Mouse (Mus musculus): Measurements from ENCODE around the gene Frat2.

The Frat2 gene

DNA sequence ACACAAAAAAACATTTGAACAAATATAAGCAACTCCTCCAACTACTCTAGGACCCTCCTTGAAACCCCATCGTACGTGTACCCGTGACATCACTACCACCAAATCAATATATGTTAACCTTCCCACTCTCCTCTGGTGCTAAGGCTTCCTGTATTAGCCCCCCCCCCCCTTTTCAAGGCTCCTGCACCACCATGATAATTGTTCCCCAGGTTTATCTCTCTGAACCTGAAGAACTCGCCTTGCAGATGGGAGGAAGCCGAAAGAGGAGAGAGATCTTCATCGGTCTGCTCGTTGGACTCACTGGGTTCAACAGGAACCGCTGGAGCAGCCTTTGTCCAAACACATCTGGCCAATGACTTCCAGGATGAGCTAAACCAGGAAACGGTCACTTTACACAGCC lies 40.4 kb downstream of the Frat2 start:
- Histone ChIP-seq H3K9me3 (ENCODE audit: low read length) (peaks cover 7% of the 10 kb centered on the region), H3K4me1 (replicated peaks; ENCODE audit: low read depth, low read length) (peaks cover 9% of the 10 kb centered on the region), H3K4me3 (replicated peaks; ENCODE audit: low read length) (no peak overlapping the region), H3K36me3 (ENCODE audit: insufficient read depth, low read length) (no peaks in the 10 kb centered on the region), H3K27me3 (ENCODE audit: insufficient read depth, low read length) (peaks cover 6% of the 10 kb centered on the region)
- TF ChIP-seq POU5F1 (IDR thresholded peaks at IDR 0.05; ENCODE audit: borderline replicate concordance, low read length) (no peak), NANOG (IDR thresholded peaks at IDR 0.05; ENCODE audit: borderline replicate concordance, low read length) (no peak), CTCF (conservative IDR thresholded peaks at IDR 0.05; ENCODE audit: low read length) (no peak)

DNA sequence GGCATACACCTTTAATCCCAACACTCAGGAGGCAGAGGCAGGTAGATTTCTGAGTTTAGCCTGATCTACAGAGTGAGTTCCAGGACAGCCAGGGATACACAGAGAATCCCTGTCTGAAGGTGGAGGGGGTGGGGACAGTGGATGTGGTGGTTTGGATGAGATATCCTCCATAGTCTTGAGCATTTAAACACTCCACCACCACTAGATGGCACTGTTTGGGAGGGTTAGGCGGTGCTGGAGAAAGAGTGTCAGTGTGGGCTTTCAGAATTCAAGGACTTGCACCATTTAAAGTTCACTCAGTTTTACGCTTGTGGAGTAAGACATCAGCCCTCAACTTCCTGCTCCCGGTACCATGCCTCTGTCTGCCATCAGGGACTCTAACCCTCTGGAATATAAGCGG lies 42.1 kb downstream of the Frat2 start:
- H3K36me3 ChIP-seq (ENCODE audit: insufficient read depth, low read length): no peaks in the 10 kb centered on the region
- H3K9me3 ChIP-seq (ENCODE audit: low read length): peaks cover 7% of the 10 kb centered on the region
- peaks cover 4% of the 10 kb centered on the region for H3K27me3 ChIP-seq (ENCODE audit: insufficient read depth, low read length)
- peaks cover 16% of the 10 kb centered on the region for H3K4me1 ChIP-seq (replicated peaks; ENCODE audit: low read depth, low read length)
- TF ChIP-seq POU5F1 (IDR thresholded peaks at IDR 0.05; ENCODE audit: borderline replicate concordance, low read length) (no peak), CTCF (conservative IDR thresholded peaks at IDR 0.05; ENCODE audit: low read length) (peak; percentile 24; the same call in 1 of the 2 replicates), NANOG (IDR thresholded peaks at IDR 0.05; ENCODE audit: borderline replicate concordance, low read length) (no peak)
- no peak overlapping the region for H3K4me3 ChIP-seq (replicated peaks; ENCODE audit: low read length)

DNA sequence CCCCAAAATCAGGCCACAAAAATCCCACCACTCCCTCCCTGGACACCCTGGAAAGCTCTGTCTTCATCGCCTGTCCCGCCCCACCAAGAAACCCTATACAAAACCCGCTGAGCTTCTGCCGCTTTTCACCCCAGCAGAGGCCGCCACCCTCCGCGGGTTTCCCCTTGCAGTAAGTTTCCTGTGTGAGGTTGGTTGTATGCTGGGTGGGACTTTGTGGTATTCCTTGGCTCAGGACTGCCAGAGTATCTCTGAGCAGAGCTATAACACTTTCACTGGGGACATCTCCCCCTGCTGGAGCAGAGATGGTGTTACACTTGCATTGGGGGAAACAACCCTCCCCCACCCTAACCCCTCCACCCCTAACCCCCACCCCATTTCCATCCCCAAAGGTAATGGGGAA lies 44.6 kb downstream of the Frat2 start:
- Histone ChIP-seq H3K36me3 (ENCODE audit: insufficient read depth, low read length) (peaks cover 7% of the 10 kb centered on the region; the same call in 1 of the 2 replicates), H3K9me3 (ENCODE audit: low read length) (peaks cover 7% of the 10 kb centered on the region), H3K4me3 (replicated peaks; ENCODE audit: low read length) (0 out of 2 replicates have a peak overlapping the region, but pooled peaks have one; percentile 13), H3K27me3 (ENCODE audit: insufficient read depth, low read length) (no peaks in the 10 kb centered on the region), H3K4me1 (replicated peaks; ENCODE audit: low read depth, low read length) (peaks cover 31% of the 10 kb centered on the region)
- TF ChIP-seq POU5F1 (IDR thresholded peaks at IDR 0.05; ENCODE audit: borderline replicate concordance, low read length) (no peak), NANOG (IDR thresholded peaks at IDR 0.05; ENCODE audit: borderline replicate concordance, low read length) (no peak), CTCF (conservative IDR thresholded peaks at IDR 0.05; ENCODE audit: low read length) (peak; percentile 33; the same call in 1 of the 2 replicates)

DNA sequence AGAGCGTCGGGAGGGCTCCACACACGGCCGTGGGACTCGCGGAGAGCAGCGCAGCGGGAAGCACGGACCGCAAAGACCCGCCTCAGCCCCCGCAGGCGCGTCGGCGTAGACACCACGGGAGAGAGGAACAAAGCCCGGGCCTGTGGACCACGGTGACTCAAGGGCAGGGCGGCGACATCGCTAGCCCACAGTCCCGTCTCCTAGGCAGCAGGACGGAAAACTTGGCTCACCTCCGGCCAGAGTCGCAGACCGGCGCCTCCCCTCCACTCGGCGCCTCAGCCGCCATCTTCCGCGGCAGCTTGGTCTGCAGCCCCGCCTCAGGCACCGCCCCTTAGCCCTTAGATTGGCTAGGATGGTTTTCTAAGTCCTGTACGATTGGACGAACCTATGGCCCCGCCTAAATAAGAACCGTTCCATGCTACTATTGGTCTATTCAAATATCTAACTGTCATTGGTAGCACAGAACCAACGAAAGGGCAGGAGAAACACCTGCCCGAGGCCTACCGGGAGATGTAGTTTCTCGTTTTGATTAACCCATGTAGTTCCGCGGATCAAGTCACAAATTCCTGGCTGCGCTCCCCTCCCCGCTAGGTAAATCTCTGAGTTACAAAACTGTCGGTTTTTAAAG lies 46.1 kb downstream of the Frat2 start, which contains the start of gene Arhgap19:
Arhgap19 (minus strand) TSS at position 306 of the 628 bp plus-strand sequence.
- Histone ChIP-seq H3K27me3 (ENCODE audit: insufficient read depth, low read length) (no peaks in the 10 kb centered on the region), H3K36me3 (ENCODE audit: insufficient read depth, low read length) (peaks cover 16% of the 10 kb centered on the region), H3K4me3 (replicated peaks; ENCODE audit: low read length) (peak within 1 kb of the TSS; percentile 100), H3K9me3 (ENCODE audit: low read length) (peaks cover 7% of the 10 kb centered on the region), H3K4me1 (replicated peaks; ENCODE audit: low read depth, low read length) (peaks cover 39% of the 10 kb centered on the region)
- TF ChIP-seq POU5F1 (IDR thresholded peaks at IDR 0.05; ENCODE audit: borderline replicate concordance, low read length) (no peak), CTCF (conservative IDR thresholded peaks at IDR 0.05; ENCODE audit: low read length) (no peak), NANOG (IDR thresholded peaks at IDR 0.05; ENCODE audit: borderline replicate concordance, low read length) (no peak)

DNA sequence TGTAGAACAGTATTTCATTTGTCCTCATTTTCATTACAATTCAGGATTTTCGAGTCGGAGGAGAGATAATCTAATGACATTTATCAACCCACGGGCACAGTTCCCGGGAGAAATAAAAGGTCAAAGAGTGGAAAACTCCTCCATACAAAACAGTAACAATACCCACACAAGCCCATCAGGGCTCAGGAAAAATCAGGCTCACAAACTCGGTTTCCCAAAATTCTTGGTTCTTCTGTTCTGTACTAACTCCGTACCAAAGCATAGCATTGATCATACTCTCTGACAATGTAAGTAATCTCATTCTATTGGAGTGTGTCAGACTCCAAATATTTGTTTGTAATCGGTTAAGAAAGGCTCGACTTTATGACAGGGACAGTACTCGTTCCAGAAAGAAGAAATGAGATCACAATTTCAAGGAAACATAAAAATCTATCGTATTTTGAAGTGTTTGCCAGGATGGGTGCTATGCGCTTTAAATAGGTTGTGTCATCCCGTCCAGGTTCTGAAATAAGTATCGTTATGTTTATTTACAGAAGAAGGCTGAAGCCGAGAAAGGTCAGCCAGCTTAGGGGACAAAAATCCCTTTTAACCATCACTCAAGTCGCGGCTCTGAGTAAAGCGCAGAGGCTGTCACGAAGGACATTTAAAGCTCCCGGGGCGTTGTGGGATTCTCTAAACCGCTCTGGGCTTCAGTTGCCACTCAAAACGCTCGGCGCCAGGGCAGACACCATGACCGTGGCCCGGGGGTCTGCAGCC lies 46.8 kb downstream of the Frat2 start:
- Histone ChIP-seq H3K4me3 (replicated peaks; ENCODE audit: low read length) (peak overlapping the region; percentile 100), H3K4me1 (replicated peaks; ENCODE audit: low read depth, low read length) (peaks cover 39% of the 10 kb centered on the region), H3K9me3 (ENCODE audit: low read length) (peaks cover 7% of the 10 kb centered on the region), H3K36me3 (ENCODE audit: insufficient read depth, low read length) (peaks cover 21% of the 10 kb centered on the region), H3K27me3 (ENCODE audit: insufficient read depth, low read length) (no peaks in the 10 kb centered on the region)
- TF ChIP-seq CTCF (conservative IDR thresholded peaks at IDR 0.05; ENCODE audit: low read length): no peak

DNA sequence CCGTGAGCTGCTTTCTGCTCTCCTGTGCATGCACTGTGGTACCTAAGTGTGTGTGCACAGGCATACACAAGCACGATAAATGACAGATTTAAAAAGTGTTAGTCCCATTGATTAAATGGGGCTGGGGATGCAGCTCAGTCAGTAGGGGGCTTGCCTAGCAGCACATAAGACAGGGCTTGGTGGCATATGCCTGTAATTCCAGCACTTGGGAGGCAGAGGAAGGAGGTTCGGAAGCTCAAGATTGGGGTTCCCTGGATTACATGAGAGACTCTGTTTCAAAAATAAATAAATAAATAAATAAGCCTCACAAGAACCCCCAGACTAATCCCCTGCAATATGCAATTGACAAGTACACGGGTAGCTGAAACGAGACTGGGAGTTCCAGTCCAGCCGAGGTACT lies 47.5 kb downstream of the Frat2 start:
- peaks cover 27% of the 10 kb centered on the region for H3K36me3 ChIP-seq (ENCODE audit: insufficient read depth, low read length)
- peaks cover 42% of the 10 kb centered on the region for H3K4me1 ChIP-seq (replicated peaks; ENCODE audit: low read depth, low read length)
- H3K27me3 ChIP-seq (ENCODE audit: insufficient read depth, low read length): no peaks in the 10 kb centered on the region
- no peak for TF ChIP-seq POU5F1 (IDR thresholded peaks at IDR 0.05; ENCODE audit: borderline replicate concordance, low read length)
- no peak for TF ChIP-seq NANOG (IDR thresholded peaks at IDR 0.05; ENCODE audit: borderline replicate concordance, low read length)
- no peak for TF ChIP-seq CTCF (conservative IDR thresholded peaks at IDR 0.05; ENCODE audit: low read length)
- H3K9me3 ChIP-seq (ENCODE audit: low read length): no peaks in the 10 kb centered on the region
- H3K4me3 ChIP-seq (replicated peaks; ENCODE audit: low read length): peak overlapping the region; percentile 100

DNA sequence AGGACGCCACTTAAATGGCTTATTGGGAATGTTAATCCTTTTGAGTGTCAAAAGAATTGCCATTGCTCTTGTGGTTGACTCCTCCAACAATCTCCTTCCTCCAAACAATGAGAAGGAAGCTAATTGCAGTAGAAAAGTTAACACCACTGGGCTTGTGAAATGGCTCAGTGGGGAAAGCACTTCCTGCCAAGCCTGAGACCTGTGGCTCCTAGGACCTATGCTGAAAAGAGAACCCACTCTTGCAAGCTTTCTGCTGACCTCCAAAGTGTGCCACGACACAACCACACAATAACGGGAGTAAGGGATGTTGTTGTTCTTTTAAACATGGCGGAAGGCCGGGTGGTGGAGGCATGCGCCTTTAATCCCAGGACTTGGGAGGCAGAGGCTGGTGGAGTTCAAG lies 50.4 kb downstream of the Frat2 start:
- Histone ChIP-seq H3K4me1 (replicated peaks; ENCODE audit: low read depth, low read length) (peaks cover 42% of the 10 kb centered on the region), H3K27me3 (ENCODE audit: insufficient read depth, low read length) (no peaks in the 10 kb centered on the region), H3K9me3 (ENCODE audit: low read length) (no peaks in the 10 kb centered on the region), H3K4me3 (replicated peaks; ENCODE audit: low read length) (no peak overlapping the region), H3K36me3 (ENCODE audit: insufficient read depth, low read length) (peaks cover 27% of the 10 kb centered on the region)
- no peak for TF ChIP-seq NANOG (IDR thresholded peaks at IDR 0.05; ENCODE audit: borderline replicate concordance, low read length)
- no peak for TF ChIP-seq CTCF (conservative IDR thresholded peaks at IDR 0.05; ENCODE audit: low read length)
- TF ChIP-seq POU5F1 (IDR thresholded peaks at IDR 0.05; ENCODE audit: borderline replicate concordance, low read length): no peak

DNA sequence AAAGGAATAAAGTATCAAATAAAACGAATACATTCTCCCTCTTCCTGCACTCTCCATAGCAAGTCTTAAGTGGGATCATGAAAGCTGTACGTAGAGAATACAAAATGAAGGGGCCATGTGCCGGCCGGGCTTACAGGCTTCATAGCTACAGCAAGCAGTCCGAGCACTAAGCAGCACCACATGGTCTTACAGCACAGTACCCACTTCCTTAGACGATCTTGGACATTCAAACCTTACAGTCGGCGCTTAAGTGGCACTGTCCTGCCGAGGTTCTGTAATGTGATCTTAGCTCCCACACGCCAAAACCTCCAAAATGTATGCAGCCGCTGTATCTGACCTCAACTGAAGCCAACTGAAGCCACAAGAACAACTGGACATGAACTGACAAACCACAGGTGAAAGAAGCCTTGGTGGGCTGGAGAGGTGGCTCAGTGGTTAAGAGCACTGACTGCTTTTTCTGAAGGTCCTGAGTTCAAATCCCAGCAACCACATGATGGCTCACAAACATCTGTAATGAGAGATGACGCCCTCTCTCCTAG lies 51.1 kb downstream of the Frat2 start:
- Histone ChIP-seq H3K4me1 (replicated peaks; ENCODE audit: low read depth, low read length) (peaks cover 44% of the 10 kb centered on the region), H3K9me3 (ENCODE audit: low read length) (no peaks in the 10 kb centered on the region), H3K27me3 (ENCODE audit: insufficient read depth, low read length) (no peaks in the 10 kb centered on the region), H3K4me3 (replicated peaks; ENCODE audit: low read length) (no peak overlapping the region), H3K36me3 (ENCODE audit: insufficient read depth, low read length) (peaks cover 27% of the 10 kb centered on the region)
- TF ChIP-seq NANOG (IDR thresholded peaks at IDR 0.05; ENCODE audit: borderline replicate concordance, low read length): no peak
- no peak for TF ChIP-seq CTCF (conservative IDR thresholded peaks at IDR 0.05; ENCODE audit: low read length)
- no peak for TF ChIP-seq POU5F1 (IDR thresholded peaks at IDR 0.05; ENCODE audit: borderline replicate concordance, low read length)

All from E14TG2a.4 (cell line).